Mouse (Mus musculus): ENCODE measurements around the gene Cd69.

The Cd69 gene

DNA sequence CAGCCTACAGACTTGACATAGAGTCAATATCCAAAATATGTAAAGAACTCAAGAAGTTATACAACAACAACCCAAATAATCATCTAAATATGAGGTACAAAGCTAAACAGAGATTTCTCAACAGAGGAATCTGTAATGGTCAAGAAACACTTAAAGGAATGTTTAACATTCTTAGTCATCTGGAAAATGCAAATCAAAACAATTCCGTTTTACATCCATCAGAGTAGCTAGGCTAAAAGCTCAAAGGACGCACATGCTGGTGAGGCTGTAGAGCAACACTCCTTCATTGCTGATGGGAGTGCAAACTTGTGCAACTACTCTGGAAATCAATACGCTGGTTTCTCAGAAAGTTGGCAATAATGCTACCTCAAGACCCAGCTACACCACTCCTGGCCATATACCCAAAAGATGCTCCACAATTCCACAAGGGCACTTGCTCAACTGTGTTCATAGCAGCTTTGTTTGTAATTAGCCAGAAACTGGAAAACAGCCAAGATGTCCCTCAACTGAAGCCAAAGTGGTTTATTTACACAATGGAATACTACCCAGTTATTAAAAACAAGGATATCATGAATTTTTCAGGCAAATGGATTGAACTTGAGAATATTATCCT lies 52.9 kb downstream of the Cd69 start:
- DNase-seq = no peak

- DNase-seq = no peak
Measured at GRCm38 (mm10) chr6:129221053-129221452, 54.2 kb downstream of the Cd69 start.

DNA sequence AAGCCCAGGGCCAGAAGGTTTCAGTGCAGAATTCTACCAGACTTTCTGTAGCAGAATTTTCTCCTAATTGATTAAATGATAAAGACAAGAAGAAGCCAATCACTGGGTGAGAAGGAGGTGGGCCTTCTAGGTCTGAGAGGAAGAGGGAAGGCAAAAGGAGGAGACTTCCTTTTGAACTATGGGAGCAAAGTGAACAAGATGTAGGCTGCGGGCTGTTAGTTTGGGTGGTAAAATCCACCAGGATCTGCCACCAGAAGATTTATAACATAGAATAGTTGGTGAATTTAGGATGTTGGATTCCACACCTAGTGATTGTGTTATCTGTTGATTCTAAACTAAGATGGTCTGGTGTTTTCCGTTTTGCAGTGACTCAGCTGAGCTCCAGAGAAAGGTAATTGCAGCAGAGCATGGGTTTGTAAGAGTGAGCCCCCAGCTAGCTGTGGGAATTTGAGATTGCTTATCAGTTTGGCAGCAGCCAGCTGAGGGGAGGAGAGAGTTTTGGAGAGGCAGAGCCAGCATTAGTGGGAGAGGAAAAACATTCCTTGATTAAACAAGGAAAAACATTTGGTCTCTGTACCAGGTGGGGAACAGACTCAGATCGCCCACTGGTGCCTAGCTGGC lies 55.2 kb downstream of the Cd69 start:
- no peak for DNase-seq

GRCm38 (mm10) chr6:129218191-129218696 lies 57.0 kb downstream of the Cd69 start:
- DNase-seq = no peak

Measured in cerebellum, postnatal 25 days (tissue).